Mouse (Mus musculus): Measurements from ENCODE around the gene Pon2. TPM values are rescaled to one million over a fixed set of nuclear protein-coding genes. Genes with fewer than 3 reads are reported as not detected.

Gene Pon2
- polyA plus RNA-seq, 1 experiment from 2014 or later, result 35.0 TPM

DNA sequence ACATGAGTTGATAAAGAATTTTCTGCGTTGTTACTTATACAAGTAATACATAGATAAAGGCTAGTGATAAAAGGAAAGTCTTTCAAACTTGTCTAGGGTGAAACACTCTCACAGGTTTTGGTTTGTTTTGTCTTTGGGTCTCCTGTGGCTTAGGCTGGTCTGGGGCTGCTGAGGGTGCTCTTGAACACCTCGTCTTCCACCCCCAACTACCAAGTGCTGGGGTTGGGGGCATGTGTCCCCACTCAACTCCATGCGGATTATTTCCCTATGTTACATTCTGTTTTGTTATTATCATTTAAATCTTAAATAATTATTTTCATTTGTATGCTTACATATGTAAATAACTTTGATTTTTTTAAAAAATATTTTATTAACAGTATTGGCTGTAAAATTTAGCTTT lies 12.2 kb upstream of the Pon2 start:
- Histone ChIP-seq H3K27me3 (no peaks in the 10 kb centered on the region), H3K27ac (no peak overlapping the region), H3K4me2 (no peak overlapping the region), H3K4me1 (no peaks in the 10 kb centered on the region), H3K4me3 (replicated peaks) (no peak overlapping the region), H3K9me3 (replicated peaks) (no peaks in the 10 kb centered on the region), H3K36me3 (no peaks in the 10 kb centered on the region), H3K9ac (no peak overlapping the region)
- WGBS, result 85% methylated on average over 3 of the region's 3 CpGs
- no peak for ATAC-seq (replicated peaks; ENCODE audit: low FRiP score)

DNA sequence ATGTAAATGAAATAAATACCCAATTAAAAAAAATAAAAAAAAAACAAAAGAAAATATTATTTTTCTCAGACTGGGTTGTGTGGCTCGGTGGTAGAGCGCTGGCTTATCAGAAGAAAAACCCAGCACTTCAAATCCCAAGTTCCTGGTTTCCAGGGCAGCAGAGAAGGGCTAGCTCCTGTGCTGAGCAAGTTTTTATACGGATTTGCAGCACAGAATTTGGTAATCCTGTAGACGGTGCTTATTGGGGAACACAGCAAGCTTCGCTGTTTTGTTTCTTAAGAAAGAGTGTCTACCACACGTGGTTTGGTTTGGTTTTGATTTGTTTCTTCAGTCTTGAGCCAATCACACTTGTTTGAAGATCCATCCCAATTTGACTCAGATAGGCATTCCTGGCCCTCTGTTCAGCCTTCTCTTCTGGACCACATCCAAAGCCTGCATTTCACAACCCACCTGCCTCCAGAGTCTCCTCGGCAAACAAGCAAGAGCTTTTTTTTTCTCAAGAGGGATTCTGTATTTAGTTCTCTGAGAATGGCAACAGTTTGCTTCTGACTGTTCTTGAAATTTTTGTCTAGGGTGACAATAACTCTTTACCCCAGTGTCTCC lies 11.4 kb upstream of the Pon2 start:
- WGBS, result 82% methylated on average over 7 of the region's 7 CpGs
- no peak overlapping the region for H3K4me3 ChIP-seq (replicated peaks)
- no peak for ATAC-seq (replicated peaks; ENCODE audit: low FRiP score)
- H3K9ac ChIP-seq, result no peak overlapping the region
- H3K9me3 ChIP-seq (replicated peaks), result no peaks in the 10 kb centered on the region
- H3K27me3 ChIP-seq, result no peaks in the 10 kb centered on the region
- no peak overlapping the region for H3K27ac ChIP-seq
- H3K36me3 ChIP-seq, result no peaks in the 10 kb centered on the region
- no peak overlapping the region for H3K4me2 ChIP-seq
- H3K4me1 ChIP-seq, result no peaks in the 10 kb centered on the region

- WGBS, result 80% methylated on average over 3 of the region's 3 CpGs
- Histone ChIP-seq H3K36me3 (no peaks in the 10 kb centered on the region), H3K4me2 (no peak overlapping the region), H3K4me3 (replicated peaks) (no peak overlapping the region), H3K9me3 (replicated peaks) (0 out of 2 replicates have a peak, but pooled peaks cover 5% of the 10 kb centered on the region), H3K27ac (no peak overlapping the region), H3K27me3 (peaks cover 3% of the 10 kb centered on the region; the same call in 1 of the 2 replicates), H3K4me1 (no peaks in the 10 kb centered on the region), H3K9ac (no peak overlapping the region)
- ATAC-seq (replicated peaks; ENCODE audit: low FRiP score), result no peak
Measured at GRCm38 (mm10) chr6:5305926-5306325, 7.7 kb upstream of the Pon2 start.

- H3K27ac ChIP-seq, result no peak overlapping the region
- no peak overlapping the region for H3K4me2 ChIP-seq
- H3K4me3 ChIP-seq (replicated peaks), result no peak overlapping the region
- 0 out of 2 replicates have a peak, but pooled peaks cover 5% of the 10 kb centered on the region for H3K9me3 ChIP-seq (replicated peaks)
- H3K9ac ChIP-seq, result no peak overlapping the region
- 89% methylated on average over 8 of the region's 8 CpGs for WGBS
- ATAC-seq (replicated peaks; ENCODE audit: low FRiP score), result no peak
- H3K27me3 ChIP-seq, result peaks cover 8% of the 10 kb centered on the region; the same call in 1 of the 2 replicates
- no peaks in the 10 kb centered on the region for H3K4me1 ChIP-seq
- no peaks in the 10 kb centered on the region for H3K36me3 ChIP-seq
Measured at GRCm38 (mm10) chr6:5304956-5305355, 6.7 kb upstream of the Pon2 start.

GRCm38 (mm10) chr6:5300629-5301028 lies 2.4 kb upstream of the Pon2 start:
- H3K9ac ChIP-seq, result no peak overlapping the region
- 87% methylated on average over 8 of the region's 8 CpGs for WGBS
- no peak overlapping the region for H3K4me2 ChIP-seq
- peaks cover 7% of the 10 kb centered on the region; the same call in 1 of the 2 replicates for H3K4me1 ChIP-seq
- H3K27ac ChIP-seq, result no peak overlapping the region
- 0 out of 2 replicates have a peak, but pooled peaks cover 5% of the 10 kb centered on the region for H3K9me3 ChIP-seq (replicated peaks)
- no peaks in the 10 kb centered on the region for H3K36me3 ChIP-seq
- peaks cover 8% of the 10 kb centered on the region; the same call in 1 of the 2 replicates for H3K27me3 ChIP-seq
- no peak for ATAC-seq (replicated peaks; ENCODE audit: low FRiP score)
- no peak overlapping the region for H3K4me3 ChIP-seq (replicated peaks)

- 0 out of 2 replicates have a peak, but pooled peaks cover 5% of the 10 kb centered on the region for H3K9me3 ChIP-seq (replicated peaks)
- WGBS, result 73% methylated on average over 5 of the region's 5 CpGs
- H3K4me1 ChIP-seq, result peaks cover 7% of the 10 kb centered on the region; the same call in 1 of the 2 replicates
- no peak for ATAC-seq (replicated peaks; ENCODE audit: low FRiP score)
- no peaks in the 10 kb centered on the region for H3K36me3 ChIP-seq
- H3K9ac ChIP-seq, result no peak overlapping the region
- no peak overlapping the region for H3K4me2 ChIP-seq
- H3K27me3 ChIP-seq, result peaks cover 8% of the 10 kb centered on the region; the same call in 1 of the 2 replicates
- no peak overlapping the region for H3K4me3 ChIP-seq (replicated peaks)
- no peak overlapping the region for H3K27ac ChIP-seq
Measured at GRCm38 (mm10) chr6:5299561-5299960, 1.3 kb upstream of the Pon2 start.

GRCm38 (mm10) chr6:5297321-5298091 lies 749 bp downstream of the Pon2 start:
- H3K4me3 ChIP-seq (replicated peaks), result peak overlapping the region; percentile 74
- peak overlapping the region; percentile 91 for H3K27ac ChIP-seq
- H3K36me3 ChIP-seq, result no peaks in the 10 kb centered on the region
- H3K27me3 ChIP-seq, result peaks cover 8% of the 10 kb centered on the region; the same call in 1 of the 2 replicates
- peak overlapping the region; percentile 73 for H3K9ac ChIP-seq
- 3% methylated on average over 25 of the region's 25 CpGs for WGBS
- ATAC-seq (replicated peaks; ENCODE audit: low FRiP score), result peak; percentile 85
- no peaks in the 10 kb centered on the region for H3K9me3 ChIP-seq (replicated peaks)
- H3K4me1 ChIP-seq, result peaks cover 7% of the 10 kb centered on the region; the same call in 1 of the 2 replicates
- peak overlapping the region; percentile 72 for H3K4me2 ChIP-seq

DNA sequence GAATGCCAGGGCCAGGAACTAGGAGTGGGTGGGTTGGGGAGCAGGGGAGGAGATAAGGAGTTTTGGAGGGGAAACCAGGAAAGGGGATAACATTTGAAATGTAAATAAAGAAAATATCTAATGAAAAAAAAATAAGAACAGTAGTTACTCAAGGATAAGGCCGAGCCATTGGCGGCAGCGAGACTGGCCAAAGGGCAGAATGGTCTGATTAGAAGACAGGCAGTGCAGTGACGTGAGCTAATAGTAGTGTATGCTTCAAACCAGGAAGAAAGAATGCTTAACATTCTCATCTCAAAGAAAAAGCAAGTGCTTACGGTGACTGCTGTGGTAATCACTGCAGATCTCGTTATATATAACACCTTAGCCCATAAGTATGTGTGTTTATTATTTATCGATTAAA lies 2.2 kb downstream of the Pon2 start:
- Histone ChIP-seq H3K36me3 (no peaks in the 10 kb centered on the region), H3K27ac (no peak overlapping the region), H3K9me3 (replicated peaks) (no peaks in the 10 kb centered on the region), H3K4me2 (peak overlapping the region; percentile 72; the same call in 1 of the 2 replicates), H3K4me3 (replicated peaks) (no peak overlapping the region), H3K9ac (no peak overlapping the region), H3K27me3 (peaks cover 7% of the 10 kb centered on the region; the same call in 1 of the 2 replicates), H3K4me1 (peaks cover 7% of the 10 kb centered on the region; the same call in 1 of the 2 replicates)
- ATAC-seq (replicated peaks; ENCODE audit: low FRiP score), result no peak
- WGBS, result 94% methylated on average over 7 of the region's 7 CpGs

DNA sequence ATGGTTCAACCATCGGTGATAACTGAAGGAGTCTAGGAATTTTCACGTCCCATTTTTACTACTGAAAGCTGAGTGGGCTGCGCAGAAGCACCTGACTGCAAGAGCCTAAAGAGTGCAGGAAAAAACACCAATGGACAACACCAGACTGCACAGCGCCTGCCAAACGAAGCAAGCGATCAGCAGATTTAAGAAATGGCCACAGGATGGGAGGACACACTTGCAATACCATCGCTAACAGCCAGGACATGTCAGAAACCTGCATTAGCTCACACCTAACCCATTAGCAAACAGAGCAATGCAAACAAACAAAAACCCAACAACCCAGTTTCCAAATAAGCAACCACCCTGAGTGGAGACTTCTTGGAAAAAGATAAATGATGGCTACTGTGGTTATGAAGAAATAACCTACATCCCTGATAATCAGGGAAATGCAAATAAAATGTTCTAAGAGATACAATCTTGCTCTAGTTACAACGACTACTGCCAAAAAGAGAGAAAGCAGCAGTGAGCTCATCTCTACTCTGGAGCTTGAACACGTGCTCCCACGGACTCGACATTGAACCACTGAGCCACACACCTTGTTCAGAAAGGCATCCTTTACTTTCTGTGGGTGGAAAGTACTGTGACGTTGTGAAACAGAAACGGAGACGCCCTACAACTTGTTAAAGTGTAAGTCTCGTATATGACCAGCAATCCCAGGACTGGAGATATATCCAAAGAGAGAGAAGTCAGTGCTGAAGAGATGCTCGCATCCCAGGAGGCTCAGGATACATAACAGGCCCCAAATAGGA lies 3.4 kb downstream of the Pon2 start:
- 94% methylated on average over 16 of the region's 16 CpGs for WGBS
- no peak for ATAC-seq (replicated peaks; ENCODE audit: low FRiP score)

DNA sequence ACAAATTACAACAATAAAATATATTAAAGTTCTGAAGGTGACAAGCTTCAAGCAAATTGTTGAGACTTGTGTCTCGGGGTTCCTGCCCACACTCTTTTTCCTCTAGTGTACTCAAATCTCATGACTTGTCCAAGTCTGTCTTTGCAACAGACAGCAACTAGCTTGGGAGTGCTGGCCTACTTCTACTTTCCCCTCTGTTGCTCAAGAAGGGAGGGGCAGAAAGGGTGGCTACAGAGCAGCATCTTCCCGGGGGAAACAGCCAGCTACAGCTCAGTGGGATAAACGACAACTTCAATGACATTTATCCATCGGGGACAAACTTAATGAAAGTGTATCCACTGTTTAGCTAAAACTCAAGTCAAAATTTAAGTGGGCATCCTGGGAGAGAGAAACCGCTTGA lies 5.4 kb downstream of the Pon2 start:
- Histone ChIP-seq H3K4me3 (replicated peaks) (no peak overlapping the region), H3K9me3 (replicated peaks) (no peaks in the 10 kb centered on the region), H3K27me3 (no peaks in the 10 kb centered on the region), H3K27ac (no peak overlapping the region), H3K9ac (no peak overlapping the region), H3K4me2 (no peak overlapping the region), H3K36me3 (peaks cover 5% of the 10 kb centered on the region; the same call in 1 of the 2 replicates), H3K4me1 (peaks cover 8% of the 10 kb centered on the region; the same call in 1 of the 2 replicates)
- 72% methylated on average over 5 of the region's 5 CpGs for WGBS
- no peak for ATAC-seq (replicated peaks; ENCODE audit: low FRiP score)

More for the DNA sequence above, 3.4 kb downstream of the Pon2 start:
- Histone ChIP-seq H3K9me3 (replicated peaks) (no peaks in the 10 kb centered on the region), H3K9ac (no peak overlapping the region), H3K27me3 (no peaks in the 10 kb centered on the region), H3K27ac (no peak overlapping the region), H3K36me3 (no peaks in the 10 kb centered on the region), H3K4me1 (peaks cover 7% of the 10 kb centered on the region; the same call in 1 of the 2 replicates), H3K4me2 (no peak overlapping the region), H3K4me3 (replicated peaks) (no peak overlapping the region)

DNA sequence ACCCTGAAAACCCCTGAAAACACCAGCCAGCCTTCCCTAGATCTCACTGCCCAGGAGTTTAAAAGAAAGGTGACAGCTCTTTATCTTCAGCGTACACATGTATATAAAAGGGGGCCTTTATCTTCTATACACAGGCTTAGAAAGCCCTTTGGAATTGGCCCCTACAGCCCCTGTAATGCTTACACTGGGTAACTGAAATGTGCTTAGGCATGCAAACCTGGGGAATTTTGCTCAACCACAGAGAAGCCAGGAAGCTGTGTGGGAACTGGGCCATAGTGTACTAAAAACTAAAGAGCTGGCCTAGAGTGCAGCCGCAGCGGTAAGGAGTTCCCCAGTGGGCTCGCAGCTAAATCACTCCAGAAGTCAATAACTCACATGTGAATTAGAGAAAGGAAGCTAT lies 6.8 kb downstream of the Pon2 start:
- H3K4me1 ChIP-seq, result peaks cover 4% of the 10 kb centered on the region; the same call in 1 of the 2 replicates
- no peaks in the 10 kb centered on the region for H3K27me3 ChIP-seq
- ATAC-seq (replicated peaks; ENCODE audit: low FRiP score), result peak; percentile 50
- no peak overlapping the region for H3K4me2 ChIP-seq
- no peak overlapping the region for H3K4me3 ChIP-seq (replicated peaks)
- no peak overlapping the region for H3K27ac ChIP-seq
- H3K9me3 ChIP-seq (replicated peaks), result no peaks in the 10 kb centered on the region
- no peak overlapping the region for H3K9ac ChIP-seq
- WGBS, result 79% methylated on average over 4 of the region's 4 CpGs
- peaks cover 7% of the 10 kb centered on the region; the same call in 1 of the 2 replicates for H3K36me3 ChIP-seq

Measured in kidney, embryonic 15.5 days (tissue).